Mouse (Mus musculus): ENCODE measurements at regions not wholly inside any gene's neighbourhood (a gene's known extent, or its start where the extent isn't known, plus 50 kb on each side); places are given as distances from the start of the nearest gene placed in this dataset.

- no peak for DNase-seq (ENCODE audit: low read depth, low spot score)
These were observed 120.3 kb downstream of the Etnk1 start for GRCm38 (mm10) chr6:143287322-143287721.

DNA sequence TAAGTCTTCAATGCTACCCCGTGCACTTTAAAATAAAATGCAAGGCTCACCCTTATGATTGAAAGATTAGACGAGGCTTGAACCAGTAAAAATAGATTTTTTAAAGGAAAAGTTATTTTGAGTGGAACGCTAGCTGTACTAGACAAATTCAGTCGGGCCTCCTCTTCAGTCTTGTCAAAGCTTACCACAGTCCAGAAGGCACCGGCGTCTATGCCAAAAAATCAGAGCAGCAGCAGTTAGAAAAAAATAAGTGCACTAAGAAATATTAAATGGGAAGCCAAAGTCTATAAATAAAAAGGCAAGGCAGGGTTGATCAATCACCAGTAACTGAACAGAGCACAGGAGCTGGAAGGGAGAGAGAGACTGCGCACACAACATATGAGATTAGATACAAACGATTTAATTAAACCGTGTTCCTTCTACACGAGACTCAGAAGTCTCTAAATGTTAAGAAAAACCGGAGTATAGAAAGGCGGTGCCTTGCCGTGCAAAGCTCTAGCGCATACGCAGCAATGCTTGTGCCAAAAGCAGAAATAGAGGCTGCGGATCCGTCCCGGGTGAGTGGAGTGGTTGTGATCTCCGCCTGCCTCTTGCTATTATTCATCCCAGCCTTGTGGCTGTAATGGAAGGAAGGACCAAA, 121.6 kb downstream of the Etnk1 start:
- DNase-seq (ENCODE audit: low read depth, low spot score) = peak; percentile 74

DNA sequence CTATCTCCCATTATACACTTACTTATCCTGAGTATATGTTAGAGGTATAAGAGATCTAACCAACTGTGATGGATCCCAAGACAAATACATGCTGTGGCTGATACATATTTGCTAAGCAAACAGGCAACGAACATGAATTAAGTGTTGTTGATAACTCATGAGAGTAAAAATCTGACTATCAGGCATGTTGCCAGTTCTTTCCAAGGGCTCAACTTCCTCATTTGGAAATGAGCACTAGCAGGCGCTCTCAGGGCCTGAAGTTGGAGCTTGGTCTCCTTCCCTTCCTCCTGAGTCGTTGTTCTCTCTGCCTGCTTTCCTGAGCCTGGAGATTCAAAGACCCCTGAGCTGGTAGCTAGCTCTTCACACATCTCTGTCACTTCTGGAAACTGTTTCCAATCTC, 126.6 kb downstream of the Etnk1 start:
- no peak for DNase-seq (ENCODE audit: low read depth, low spot score)

DNA sequence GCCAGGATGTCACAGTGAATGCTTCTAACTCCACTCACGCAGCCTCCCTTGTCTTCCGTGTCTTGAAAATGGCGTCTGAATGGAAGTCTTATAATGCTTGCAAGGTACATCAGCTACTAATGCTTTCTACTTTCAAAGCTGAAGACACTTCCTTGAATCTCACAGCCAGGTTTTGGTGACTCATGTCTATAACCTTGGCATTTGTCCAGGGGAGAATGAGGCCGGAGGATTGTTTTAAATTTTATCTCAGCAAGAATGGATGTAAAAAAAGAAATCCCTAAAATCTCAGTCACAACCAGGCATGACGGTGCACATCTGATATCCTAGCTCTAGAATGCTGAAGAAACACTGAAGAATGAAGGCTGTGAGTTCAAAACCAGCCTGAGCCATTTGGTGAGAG, 131.4 kb downstream of the Etnk1 start:
- DNase-seq (ENCODE audit: low read depth, low spot score) = no peak

GRCm38 (mm10) chr6:143301414-143301813, 134.4 kb downstream of the Etnk1 start:
- no peak for DNase-seq (ENCODE audit: low read depth, low spot score)

DNA sequence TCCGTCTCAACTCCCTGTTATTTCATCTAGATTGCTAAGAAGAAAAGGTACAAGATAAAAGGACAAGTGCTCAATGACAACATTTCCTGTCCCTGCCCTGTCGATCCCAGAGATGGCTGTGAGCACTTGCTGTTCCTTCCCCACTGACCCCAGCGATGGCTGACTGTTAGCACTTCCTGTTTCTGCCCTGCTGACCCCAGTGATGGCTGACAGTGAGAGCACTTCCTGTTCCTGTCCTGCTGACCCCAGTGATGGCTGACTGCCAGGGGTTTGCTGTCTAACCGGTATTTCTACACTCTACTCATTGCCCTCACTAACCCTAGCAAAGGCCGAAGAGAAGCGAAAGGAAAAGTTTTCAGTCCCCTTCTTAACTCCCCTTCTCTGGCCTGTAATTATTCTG, 140.3 kb downstream of the Etnk1 start:
- no peak for DNase-seq (ENCODE audit: low read depth, low spot score)

DNA sequence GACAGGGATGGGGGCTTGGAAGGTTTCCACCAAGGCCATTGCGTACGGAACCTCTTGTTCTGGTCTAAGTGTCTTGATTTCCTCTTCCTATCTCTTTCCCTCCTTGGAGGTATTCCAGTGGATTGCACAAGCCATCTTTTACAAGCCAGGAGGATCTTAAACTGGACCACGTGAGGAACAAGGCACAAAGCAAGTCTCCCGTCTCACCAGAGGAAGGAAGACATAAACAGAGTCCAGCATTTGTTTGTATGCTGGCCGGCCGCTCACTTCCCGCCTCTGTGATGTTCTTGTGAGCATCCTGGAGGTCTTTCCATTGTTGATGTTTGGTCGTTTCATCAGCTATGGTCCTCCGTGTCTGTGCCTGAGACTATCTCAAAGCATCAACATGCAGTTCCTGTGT, 148.8 kb downstream of the Etnk1 start:
- no peak for DNase-seq (ENCODE audit: low read depth, low spot score)

DNA sequence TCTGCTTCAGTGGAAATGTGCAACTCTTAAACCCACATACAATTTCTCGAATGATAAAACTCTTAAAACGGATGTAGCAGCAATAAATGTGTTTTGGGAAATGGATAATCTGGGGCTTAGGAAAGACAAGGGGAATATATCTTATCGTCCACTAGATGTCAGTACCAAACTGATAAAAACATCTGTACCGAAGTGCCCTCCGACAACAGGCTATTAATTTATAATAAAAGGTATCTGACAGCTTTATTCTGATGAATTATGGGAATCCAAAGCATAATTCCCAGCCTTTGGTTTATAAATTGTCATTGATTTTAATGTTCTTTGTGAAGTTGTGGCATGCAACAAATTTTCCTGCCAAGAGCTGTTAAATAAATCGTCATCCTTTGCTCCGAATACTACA, 153.4 kb downstream of the Etnk1 start:
- peak; percentile 28 for DNase-seq (ENCODE audit: low read depth, low spot score)

GRCm38 (mm10) chr6:143324636-143325035, 157.6 kb downstream of the Etnk1 start:
- no peak for DNase-seq (ENCODE audit: low read depth, low spot score)

GRCm38 (mm10) chr6:143326956-143327722, 160.1 kb downstream of the Etnk1 start:
- DNase-seq (ENCODE audit: low read depth, low spot score) = no peak

DNA sequence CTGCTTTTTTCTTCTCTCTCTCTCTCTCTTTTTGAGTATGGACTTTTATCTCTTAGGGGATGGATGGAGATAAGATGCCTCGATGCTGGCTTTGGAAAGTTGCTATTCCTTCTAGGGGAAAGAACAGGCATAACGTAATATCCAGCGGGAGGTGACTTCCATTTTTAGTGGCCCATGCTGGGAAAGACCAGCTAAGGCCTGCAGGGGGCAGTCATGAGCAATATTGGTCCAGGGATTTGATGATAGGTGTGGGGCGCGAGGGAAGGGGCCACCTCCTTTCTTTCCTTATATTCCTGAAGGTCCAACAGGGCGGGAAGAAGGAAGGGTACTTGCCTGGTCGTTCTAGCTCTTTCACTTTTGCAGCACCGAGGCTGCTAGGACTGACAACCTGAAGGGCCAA, 160.8 kb downstream of the Etnk1 start:
- no peak for DNase-seq (ENCODE audit: low read depth, low spot score)

GRCm38 (mm10) chr6:143328202-143328601, 161.2 kb downstream of the Etnk1 start:
- DNase-seq (ENCODE audit: low read depth, low spot score) = no peak

GRCm38 (mm10) chr6:143329096-143329495, 162.1 kb downstream of the Etnk1 start:
- no peak for DNase-seq (ENCODE audit: low read depth, low spot score)

DNA sequence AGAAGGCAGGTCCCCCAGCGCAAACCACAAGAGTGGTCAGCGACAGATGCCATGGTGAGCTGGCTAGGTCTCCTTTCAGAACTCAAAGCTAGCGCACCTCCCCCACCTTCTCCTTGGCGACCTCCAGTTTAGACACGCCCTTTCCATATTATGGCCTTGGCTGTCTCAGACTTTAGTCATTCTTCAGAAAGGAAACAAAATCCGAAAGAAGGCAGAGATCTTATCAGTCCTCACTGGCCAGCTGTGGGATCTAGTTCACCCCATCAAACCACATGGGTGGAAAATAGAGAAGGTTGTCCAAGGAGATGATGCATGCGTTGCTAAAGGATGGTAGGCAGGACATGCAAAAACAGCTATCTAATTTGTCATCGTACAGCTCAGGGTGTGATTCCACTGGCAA, 166.5 kb downstream of the Etnk1 start:
- no peak for DNase-seq (ENCODE audit: low read depth, low spot score)

- no peak for DNase-seq (ENCODE audit: low read depth, low spot score)
These were observed 169.6 kb downstream of the Etnk1 start for GRCm38 (mm10) chr6:143336574-143336973.

- no peak for DNase-seq (ENCODE audit: low read depth, low spot score)
These were observed 182.0 kb downstream of the Etnk1 start for GRCm38 (mm10) chr6:143349000-143349399.

DNA sequence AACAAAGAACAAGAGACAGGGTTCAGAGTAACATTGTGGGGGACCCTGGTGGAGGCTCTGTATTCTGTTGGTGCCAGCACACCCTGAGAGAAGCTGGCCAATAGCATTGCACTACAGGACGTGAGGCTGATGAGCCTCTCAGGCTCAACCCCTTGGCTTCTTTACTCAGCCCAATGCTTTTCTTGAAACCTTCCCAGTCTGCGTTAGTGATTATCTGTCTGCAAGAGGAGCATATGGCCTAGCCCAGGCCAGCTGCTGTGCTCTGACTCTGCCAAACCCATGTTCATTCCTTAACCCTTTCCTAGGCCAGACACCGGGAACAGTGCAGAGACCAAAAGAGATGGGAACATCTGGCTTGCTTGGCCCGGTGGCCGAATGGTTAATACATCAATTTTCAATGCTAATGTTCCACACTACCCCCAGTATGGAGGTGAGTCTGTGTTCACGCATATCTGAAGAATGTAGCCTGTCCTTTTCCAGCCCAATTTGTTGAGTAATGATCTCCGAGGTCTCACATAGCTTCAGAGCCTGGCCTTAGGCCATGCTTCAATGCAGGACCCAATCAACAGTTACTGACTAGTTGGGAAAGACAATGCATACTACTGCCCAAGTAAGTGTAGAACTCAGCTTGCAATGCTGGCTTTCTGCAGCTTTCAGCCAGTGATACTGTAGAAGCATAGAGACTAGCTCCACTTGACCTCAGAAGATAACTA, 192.5 kb downstream of the Etnk1 start:
- no peak for DNase-seq (ENCODE audit: low read depth, low spot score)

GRCm38 (mm10) chr6:143361149-143361725, 194.2 kb downstream of the Etnk1 start:
- no peak for DNase-seq (ENCODE audit: low read depth, low spot score)

DNA sequence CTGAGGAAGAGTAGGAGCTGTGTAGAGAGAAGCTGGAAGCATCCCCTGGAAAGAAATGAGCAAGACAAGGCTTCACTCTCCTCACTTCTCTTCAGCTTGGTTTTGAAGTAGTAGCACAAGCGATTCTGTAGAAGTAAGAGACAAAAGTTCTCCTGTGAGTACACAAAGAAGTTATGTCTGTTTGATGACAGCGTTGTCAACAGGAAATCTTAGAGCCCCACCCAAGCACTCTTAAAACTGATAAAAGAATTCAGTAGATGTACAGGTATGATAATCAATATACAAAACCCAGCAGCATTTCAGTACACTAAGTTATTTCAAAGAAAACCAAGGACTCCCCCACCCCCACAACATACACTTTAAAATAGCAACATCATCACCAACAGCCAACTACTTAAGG, 194.9 kb downstream of the Etnk1 start:
- DNase-seq (ENCODE audit: low read depth, low spot score) = no peak

- no peak for DNase-seq (ENCODE audit: low read depth, low spot score)
These were observed 198.8 kb downstream of the Etnk1 start for GRCm38 (mm10) chr6:143365840-143366239.

- DNase-seq (ENCODE audit: low read depth, low spot score) = no peak
These were observed 200.8 kb downstream of the Etnk1 start for GRCm38 (mm10) chr6:143367804-143368203.

GRCm38 (mm10) chr6:143368646-143369045, 201.6 kb downstream of the Etnk1 start:
- no peak for DNase-seq (ENCODE audit: low read depth, low spot score)
